Mouse (Mus musculus): ENCODE measurements around the gene Dnah6. TPM values are rescaled to one million over a fixed set of nuclear protein-coding genes. Genes with fewer than 3 reads are reported as not detected.

Dnah6 gene
- polyA plus RNA-seq, 1 experiment from 2014 or later: 0.20 TPM

- WGBS: 47% methylated on average over 13 of the region's 13 CpGs
- Histone ChIP-seq H3K4me1 (ENCODE audit: control insufficient read depth, insufficient read depth, low read length) (no peaks in the 10 kb centered on the region), H3K9me3 (ENCODE audit: control insufficient read depth, low read length) (no peaks in the 10 kb centered on the region), H3K4me3 (ENCODE audit: low read depth, low read length) (no peak overlapping the region), H3K9ac (replicated peaks; ENCODE audit: low read depth, low read length) (no peak overlapping the region), H3K27me3 (ENCODE audit: control insufficient read depth, insufficient read depth, low read length) (no peaks in the 10 kb centered on the region), H3K27ac (ENCODE audit: low read depth, low read length) (no peak overlapping the region), H3K36me3 (ENCODE audit: control insufficient read depth, insufficient read depth, low read length) (no peaks in the 10 kb centered on the region), H3K4me2 (ENCODE audit: low read depth, low read length) (no peak overlapping the region)
- ATAC-seq (ENCODE audit: low read depth): no peak
Observed at GRCm38 (mm10) chr6:73014317-73015160, 206.9 kb downstream of the Dnah6 start.

- Histone ChIP-seq H3K36me3 (ENCODE audit: control insufficient read depth, insufficient read depth, low read length) (no peaks in the 10 kb centered on the region), H3K9ac (replicated peaks; ENCODE audit: low read depth, low read length) (no peak overlapping the region), H3K27me3 (ENCODE audit: control insufficient read depth, insufficient read depth, low read length) (no peaks in the 10 kb centered on the region), H3K27ac (ENCODE audit: low read depth, low read length) (no peak overlapping the region), H3K4me1 (ENCODE audit: control insufficient read depth, insufficient read depth, low read length) (no peaks in the 10 kb centered on the region), H3K4me3 (ENCODE audit: low read depth, low read length) (no peak overlapping the region), H3K4me2 (ENCODE audit: low read depth, low read length) (no peak overlapping the region), H3K9me3 (ENCODE audit: control insufficient read depth, low read length) (no peaks in the 10 kb centered on the region)
- no peak for ATAC-seq (ENCODE audit: low read depth)
- WGBS: 92% methylated on average over 8 of the region's 8 CpGs
Observed at GRCm38 (mm10) chr6:73012931-73013330, 208.5 kb downstream of the Dnah6 start.

DNA sequence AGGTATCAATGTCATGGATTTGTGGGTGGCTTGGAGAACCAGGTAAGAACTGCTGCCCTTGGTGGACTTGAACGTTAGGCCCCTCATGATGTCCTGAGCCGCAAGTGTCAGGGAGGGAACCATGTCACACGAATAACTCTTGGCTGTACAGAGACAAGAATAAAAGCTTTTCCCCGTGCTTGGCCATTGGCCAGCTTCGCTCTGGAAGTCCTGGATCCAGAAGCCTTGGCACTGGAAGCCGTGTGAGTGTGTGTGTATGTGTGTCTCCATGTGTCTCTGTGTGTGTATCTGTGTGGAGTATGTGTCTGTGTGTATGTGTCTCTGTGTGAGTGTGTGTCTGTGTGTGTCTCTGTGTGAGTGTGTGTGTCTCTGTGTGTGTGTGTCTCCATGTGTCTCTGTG is 209.6 kb downstream of the Dnah6 start:
- Histone ChIP-seq H3K9me3 (ENCODE audit: control insufficient read depth, low read length) (no peaks in the 10 kb centered on the region), H3K4me2 (ENCODE audit: low read depth, low read length) (no peak overlapping the region), H3K4me1 (ENCODE audit: control insufficient read depth, insufficient read depth, low read length) (no peaks in the 10 kb centered on the region), H3K27me3 (ENCODE audit: control insufficient read depth, insufficient read depth, low read length) (no peaks in the 10 kb centered on the region), H3K36me3 (ENCODE audit: control insufficient read depth, insufficient read depth, low read length) (no peaks in the 10 kb centered on the region), H3K9ac (replicated peaks; ENCODE audit: low read depth, low read length) (no peak overlapping the region), H3K4me3 (ENCODE audit: low read depth, low read length) (no peak overlapping the region), H3K27ac (ENCODE audit: low read depth, low read length) (no peak overlapping the region)
- ATAC-seq (ENCODE audit: low read depth): no peak
- WGBS: 76% methylated on average over 6 of the region's 6 CpGs

DNA sequence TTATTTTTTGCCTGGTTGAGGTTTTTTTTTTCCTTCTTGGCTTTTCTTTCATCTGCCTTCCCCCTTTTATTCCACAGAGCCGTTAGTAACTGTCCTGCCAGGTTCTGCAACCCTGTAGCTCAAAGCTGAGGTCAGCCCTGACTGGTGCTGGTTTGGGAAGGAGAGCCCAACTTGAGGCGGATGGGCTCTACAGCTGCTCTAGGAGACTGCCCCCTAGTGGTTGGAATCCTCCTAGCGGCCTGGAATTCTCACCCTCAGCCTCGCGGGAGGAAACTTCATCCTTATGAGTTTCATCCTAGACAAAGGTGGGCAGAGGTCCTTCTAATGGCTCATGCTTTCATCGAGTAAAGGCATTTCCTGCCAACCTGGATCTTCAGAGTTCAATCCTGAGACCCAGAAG is 211.4 kb downstream of the Dnah6 start:
- 41% methylated on average over 6 of the region's 6 CpGs for WGBS
- no peak overlapping the region for H3K9ac ChIP-seq (replicated peaks; ENCODE audit: low read depth, low read length)
- ATAC-seq (ENCODE audit: low read depth): no peak
- H3K27ac ChIP-seq (ENCODE audit: low read depth, low read length): no peak overlapping the region
- H3K4me2 ChIP-seq (ENCODE audit: low read depth, low read length): no peak overlapping the region
- H3K27me3 ChIP-seq (ENCODE audit: control insufficient read depth, insufficient read depth, low read length): no peaks in the 10 kb centered on the region
- H3K4me1 ChIP-seq (ENCODE audit: control insufficient read depth, insufficient read depth, low read length): no peaks in the 10 kb centered on the region
- H3K36me3 ChIP-seq (ENCODE audit: control insufficient read depth, insufficient read depth, low read length): no peaks in the 10 kb centered on the region
- H3K4me3 ChIP-seq (ENCODE audit: low read depth, low read length): no peak overlapping the region
- no peaks in the 10 kb centered on the region for H3K9me3 ChIP-seq (ENCODE audit: control insufficient read depth, low read length)

DNA sequence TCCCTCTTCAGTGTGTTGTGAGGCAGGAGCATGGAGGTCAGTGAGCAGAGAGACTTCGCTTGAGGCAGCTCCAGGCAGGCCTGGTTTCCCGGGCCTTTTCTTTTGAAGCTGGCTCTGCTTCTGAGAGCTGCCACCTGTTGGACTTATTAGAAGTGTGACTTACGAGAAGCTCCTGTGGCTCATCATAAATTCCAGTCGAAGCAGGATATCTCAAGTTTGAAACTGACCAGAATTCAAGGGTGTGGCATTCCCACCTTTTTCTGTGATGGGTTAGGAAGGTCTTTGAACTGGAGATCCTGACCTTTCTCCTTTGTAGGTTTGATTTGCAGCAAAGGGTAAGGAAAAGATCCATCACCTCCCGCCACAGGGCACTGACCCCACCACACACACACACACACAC is 217.8 kb downstream of the Dnah6 start:
- no peaks in the 10 kb centered on the region for H3K27me3 ChIP-seq (ENCODE audit: control insufficient read depth, insufficient read depth, low read length)
- no peak overlapping the region for H3K4me3 ChIP-seq (ENCODE audit: low read depth, low read length)
- no peaks in the 10 kb centered on the region for H3K4me1 ChIP-seq (ENCODE audit: control insufficient read depth, insufficient read depth, low read length)
- no peak overlapping the region for H3K9ac ChIP-seq (replicated peaks; ENCODE audit: low read depth, low read length)
- no peak for ATAC-seq (ENCODE audit: low read depth)
- H3K9me3 ChIP-seq (ENCODE audit: control insufficient read depth, low read length): no peaks in the 10 kb centered on the region
- no peaks in the 10 kb centered on the region for H3K36me3 ChIP-seq (ENCODE audit: control insufficient read depth, insufficient read depth, low read length)
- 83% methylated on average over 5 of the region's 5 CpGs for WGBS
- H3K27ac ChIP-seq (ENCODE audit: low read depth, low read length): no peak overlapping the region
- H3K4me2 ChIP-seq (ENCODE audit: low read depth, low read length): no peak overlapping the region

GRCm38 (mm10) chr6:73002391-73002790 is 219.1 kb downstream of the Dnah6 start:
- no peaks in the 10 kb centered on the region for H3K27me3 ChIP-seq (ENCODE audit: control insufficient read depth, insufficient read depth, low read length)
- no peak overlapping the region for H3K9ac ChIP-seq (replicated peaks; ENCODE audit: low read depth, low read length)
- H3K27ac ChIP-seq (ENCODE audit: low read depth, low read length): no peak overlapping the region
- no peaks in the 10 kb centered on the region for H3K36me3 ChIP-seq (ENCODE audit: control insufficient read depth, insufficient read depth, low read length)
- H3K4me1 ChIP-seq (ENCODE audit: control insufficient read depth, insufficient read depth, low read length): no peaks in the 10 kb centered on the region
- no peak for ATAC-seq (ENCODE audit: low read depth)
- WGBS: 71% methylated on average over 1 of the region's 1 CpGs
- no peak overlapping the region for H3K4me2 ChIP-seq (ENCODE audit: low read depth, low read length)
- no peak overlapping the region for H3K4me3 ChIP-seq (ENCODE audit: low read depth, low read length)
- no peaks in the 10 kb centered on the region for H3K9me3 ChIP-seq (ENCODE audit: control insufficient read depth, low read length)

GRCm38 (mm10) chr6:72998809-72999208 is 222.6 kb downstream of the Dnah6 start:
- H3K27ac ChIP-seq (ENCODE audit: low read depth, low read length): no peak overlapping the region
- no peak for ATAC-seq (ENCODE audit: low read depth)

DNA sequence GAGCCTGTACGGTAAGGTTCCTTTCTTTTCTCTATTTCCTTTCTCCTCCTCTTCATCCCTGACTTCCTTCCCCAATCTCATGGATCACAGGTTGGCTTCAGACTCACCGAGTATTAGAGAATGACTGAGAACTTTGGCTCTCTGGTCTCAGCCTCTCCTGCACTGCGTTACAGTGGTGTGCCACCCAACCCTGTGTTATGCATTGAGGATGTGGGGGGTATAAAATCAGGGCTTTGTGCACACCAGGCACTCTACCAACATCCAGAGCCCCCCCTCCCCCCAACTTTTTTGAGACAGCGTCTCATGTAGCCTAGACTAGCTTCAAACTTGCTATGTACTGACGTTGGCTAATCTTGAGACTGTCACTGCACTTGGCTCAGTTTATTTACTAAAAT is 227.8 kb downstream of the Dnah6 start:
- WGBS: 83% methylated on average over 5 of the region's 5 CpGs

More at GRCm38 (mm10) chr6:72998809-72999208, 222.6 kb downstream of the Dnah6 start:
- no peaks in the 10 kb centered on the region for H3K9me3 ChIP-seq (ENCODE audit: control insufficient read depth, low read length)
- no peak overlapping the region for H3K9ac ChIP-seq (replicated peaks; ENCODE audit: low read depth, low read length)
- 75% methylated on average over 1 of the region's 1 CpGs for WGBS
- no peak overlapping the region for H3K4me3 ChIP-seq (ENCODE audit: low read depth, low read length)
- no peak overlapping the region for H3K4me2 ChIP-seq (ENCODE audit: low read depth, low read length)
- H3K4me1 ChIP-seq (ENCODE audit: control insufficient read depth, insufficient read depth, low read length): no peaks in the 10 kb centered on the region
- no peaks in the 10 kb centered on the region for H3K36me3 ChIP-seq (ENCODE audit: control insufficient read depth, insufficient read depth, low read length)
- no peaks in the 10 kb centered on the region for H3K27me3 ChIP-seq (ENCODE audit: control insufficient read depth, insufficient read depth, low read length)

GRCm38 (mm10) chr6:72993054-72993687 is 228.3 kb downstream of the Dnah6 start:
- 79% methylated on average over 8 of the region's 8 CpGs for WGBS
- Histone ChIP-seq H3K9ac (replicated peaks; ENCODE audit: low read depth, low read length) (no peak overlapping the region), H3K27ac (ENCODE audit: low read depth, low read length) (no peak overlapping the region), H3K4me1 (ENCODE audit: control insufficient read depth, insufficient read depth, low read length) (no peaks in the 10 kb centered on the region), H3K4me3 (ENCODE audit: low read depth, low read length) (no peak overlapping the region), H3K36me3 (ENCODE audit: control insufficient read depth, insufficient read depth, low read length) (no peaks in the 10 kb centered on the region), H3K27me3 (ENCODE audit: control insufficient read depth, insufficient read depth, low read length) (no peaks in the 10 kb centered on the region), H3K9me3 (ENCODE audit: control insufficient read depth, low read length) (no peaks in the 10 kb centered on the region), H3K4me2 (ENCODE audit: low read depth, low read length) (no peak overlapping the region)
- no peak for ATAC-seq (ENCODE audit: low read depth)

More for the DNA sequence above, 227.8 kb downstream of the Dnah6 start:
- no peak overlapping the region for H3K4me2 ChIP-seq (ENCODE audit: low read depth, low read length)
- H3K9ac ChIP-seq (replicated peaks; ENCODE audit: low read depth, low read length): no peak overlapping the region
- H3K4me1 ChIP-seq (ENCODE audit: control insufficient read depth, insufficient read depth, low read length): no peaks in the 10 kb centered on the region
- no peak overlapping the region for H3K27ac ChIP-seq (ENCODE audit: low read depth, low read length)
- no peaks in the 10 kb centered on the region for H3K27me3 ChIP-seq (ENCODE audit: control insufficient read depth, insufficient read depth, low read length)
- no peak overlapping the region for H3K4me3 ChIP-seq (ENCODE audit: low read depth, low read length)
- no peaks in the 10 kb centered on the region for H3K36me3 ChIP-seq (ENCODE audit: control insufficient read depth, insufficient read depth, low read length)
- no peaks in the 10 kb centered on the region for H3K9me3 ChIP-seq (ENCODE audit: control insufficient read depth, low read length)
- ATAC-seq (ENCODE audit: low read depth): no peak
